Mouse (Mus musculus): Measurements from ENCODE around the gene Senp6.
"Not testable (repeated sequence)": the region's sequence is repeated elsewhere in the genome, so short reads cannot be mapped to it uniquely, and the experiment has no call there.

Gene Senp6

GRCm38 (mm10) chr9:80074949-80075348, 8.2 kb downstream of the Senp6 start:
- DNase-seq (ENCODE audit: low read depth, low spot score) = no peak

GRCm38 (mm10) chr9:80080941-80081340, 14.2 kb downstream of the Senp6 start:
- DNase-seq (ENCODE audit: low read depth, low spot score) = no peak

- no peak for DNase-seq (ENCODE audit: low read depth, low spot score)
Observed at GRCm38 (mm10) chr9:80084429-80085092, 17.9 kb downstream of the Senp6 start.

GRCm38 (mm10) chr9:80085665-80086064, 19.0 kb downstream of the Senp6 start:
- DNase-seq (ENCODE audit: low read depth, low spot score) = no peak

- DNase-seq (ENCODE audit: low read depth, low spot score) = not testable (repeated sequence)
Observed at GRCm38 (mm10) chr9:80086272-80086966, 19.7 kb downstream of the Senp6 start.

- DNase-seq (ENCODE audit: low read depth, low spot score) = no peak
Observed at GRCm38 (mm10) chr9:80089409-80089808, 22.7 kb downstream of the Senp6 start.

- DNase-seq (ENCODE audit: low read depth, low spot score) = no peak
Observed at GRCm38 (mm10) chr9:80096325-80096724, 29.6 kb downstream of the Senp6 start.

- DNase-seq (ENCODE audit: low read depth, low spot score) = no peak
Observed at GRCm38 (mm10) chr9:80145992-80146587, 79.4 kb downstream of the Senp6 start.

GRCm38 (mm10) chr9:80149594-80149993, 82.9 kb downstream of the Senp6 start:
- DNase-seq (ENCODE audit: low read depth, low spot score) = no peak

- no peak for DNase-seq (ENCODE audit: low read depth, low spot score)
Observed at GRCm38 (mm10) chr9:80155277-80155676, 88.6 kb downstream of the Senp6 start.

GRCm38 (mm10) chr9:80156780-80157179, 90.1 kb downstream of the Senp6 start:
- DNase-seq (ENCODE audit: low read depth, low spot score) = no peak

GRCm38 (mm10) chr9:80157840-80158465, 91.2 kb downstream of the Senp6 start:
- no peak for DNase-seq (ENCODE audit: low read depth, low spot score)

- DNase-seq (ENCODE audit: low read depth, low spot score) = no peak
Observed at GRCm38 (mm10) chr9:80158937-80159336, 92.2 kb downstream of the Senp6 start.

GRCm38 (mm10) chr9:80161451-80161850, 94.7 kb downstream of the Senp6 start:
- DNase-seq (ENCODE audit: low read depth, low spot score) = no peak

- no peak for DNase-seq (ENCODE audit: low read depth, low spot score)
Observed at GRCm38 (mm10) chr9:80163126-80163723, 96.5 kb downstream of the Senp6 start.

- DNase-seq (ENCODE audit: low read depth, low spot score) = no peak
Observed at GRCm38 (mm10) chr9:80164191-80164590, 97.5 kb downstream of the Senp6 start.

- DNase-seq (ENCODE audit: low read depth, low spot score) = peak; percentile 79
Observed at GRCm38 (mm10) chr9:80164611-80165474, 98.1 kb downstream of the Senp6 start, which contains the start of gene Myo6. Myo6 (plus strand) TSS chr9:80165031.

GRCm38 (mm10) chr9:80165690-80166089, 99.0 kb downstream of the Senp6 start:
- no peak for DNase-seq (ENCODE audit: low read depth, low spot score)

GRCm38 (mm10) chr9:80166425-80166824, 99.7 kb downstream of the Senp6 start:
- DNase-seq (ENCODE audit: low read depth, low spot score) = no peak

- DNase-seq (ENCODE audit: low read depth, low spot score) = no peak
Observed at GRCm38 (mm10) chr9:80167089-80167488, 100.4 kb downstream of the Senp6 start.

GRCm38 (mm10) chr9:80169551-80169950, 102.8 kb downstream of the Senp6 start:
- no peak for DNase-seq (ENCODE audit: low read depth, low spot score)

Measured in brain, embryonic 18.5 days (tissue).